Mouse (Mus musculus) retina, adult 2 months (tissue): ENCODE measurements around the gene Svep1.

Experiments used
- DNase-seq: peaks from one replicate; pipeline ENCODE4 v3.0.0-alpha.2; 2012; ENCODE audit warnings: low read depth, low spot score

Gene Svep1

GRCm38 (mm10) chr4:58206115-58206945 lies at the start of gene Svep1:
Gene Svep1, minus strand, starts transcription at chr4:58206859.
- DNase-seq: no peak

GRCm38 (mm10) chr4:58253410-58253809 lies 46.8 kb upstream of the Svep1 start:
- DNase-seq: peak; percentile 25

- no peak for DNase-seq
These were observed 45.7 kb upstream of the Svep1 start for GRCm38 (mm10) chr4:58252381-58252780.

- no peak for DNase-seq
These were observed 38.9 kb upstream of the Svep1 start for GRCm38 (mm10) chr4:58245544-58245943.

GRCm38 (mm10) chr4:58240416-58240815 lies 33.8 kb upstream of the Svep1 start:
- DNase-seq: no peak

GRCm38 (mm10) chr4:58235828-58236227 lies 29.2 kb upstream of the Svep1 start:
- no peak for DNase-seq

GRCm38 (mm10) chr4:58223499-58223898 lies 16.8 kb upstream of the Svep1 start:
- no peak for DNase-seq

GRCm38 (mm10) chr4:58211374-58211773 lies 4.7 kb upstream of the Svep1 start:
- DNase-seq: no peak

GRCm38 (mm10) chr4:58210557-58211090 lies 4.0 kb upstream of the Svep1 start:
- no peak for DNase-seq

GRCm38 (mm10) chr4:58205750-58206114 lies 927 bp downstream of the Svep1 start:
- DNase-seq: no peak

- DNase-seq: no peak
These were observed 5.0 kb downstream of the Svep1 start for GRCm38 (mm10) chr4:58201703-58202102.

GRCm38 (mm10) chr4:58200826-58201225 lies 5.8 kb downstream of the Svep1 start:
- no peak for DNase-seq

- no peak for DNase-seq
These were observed 9.4 kb downstream of the Svep1 start for GRCm38 (mm10) chr4:58197230-58197629.

GRCm38 (mm10) chr4:58196795-58197194 lies 9.9 kb downstream of the Svep1 start:
- no peak for DNase-seq

- DNase-seq: no peak
These were observed 10.7 kb downstream of the Svep1 start for GRCm38 (mm10) chr4:58195936-58196335.

- no peak for DNase-seq
These were observed 17.4 kb downstream of the Svep1 start for GRCm38 (mm10) chr4:58189281-58189680.

GRCm38 (mm10) chr4:58185401-58185800 lies 21.3 kb downstream of the Svep1 start:
- no peak for DNase-seq

GRCm38 (mm10) chr4:58184681-58185341 lies 21.8 kb downstream of the Svep1 start:
- no peak for DNase-seq

GRCm38 (mm10) chr4:58183897-58184296 lies 22.8 kb downstream of the Svep1 start:
- DNase-seq: no peak

GRCm38 (mm10) chr4:58178489-58178888 lies 28.2 kb downstream of the Svep1 start:
- DNase-seq: no peak

- DNase-seq: no peak
These were observed 29.4 kb downstream of the Svep1 start for GRCm38 (mm10) chr4:58177256-58177655.

- no peak for DNase-seq
These were observed 32.1 kb downstream of the Svep1 start for GRCm38 (mm10) chr4:58174435-58174987.
